Mouse (Mus musculus) heart, embryonic 14.5 days (tissue): ENCODE data around the gene Vps37c. TPM values are rescaled to one million over a fixed set of nuclear protein-coding genes. Genes with fewer than 3 reads are reported as not detected.

Experiments
- ATAC-seq: fragments of 200-750 bp; cut with Nextera tagmentation; 2 replicates; pipeline ENCODE4 v1.8.0; 2017; ENCODE audit warnings: low read depth, moderate TSS enrichment; ENCODE audit not compliant: insufficient number of reproducible peaks, insufficient read depth, low FRiP score
- H3K27ac ChIP-seq, 2 experiments: fragments of 200-500 bp in 1 of 2; fragments of 300-500 bp in 1 of 2; sonication (generic) in 1 of 2; replicated peaks in 1 of 2; 2 replicates each; pipeline ENCODE4 v1.5.1; 2012 to 2014; ENCODE audit warnings: low read depth in 2 of 2, low read length in 2 of 2, control low read depth in 1 of 2, mild to moderate bottlenecking in 1 of 2, mixed read lengths in 1 of 2; ENCODE audit not compliant: control insufficient read depth in 1 of 2, insufficient read depth in 1 of 2
- H3K27me3 ChIP-seq: fragments of 300-500 bp; sonication (generic); 2 replicates; pipeline ENCODE4 v1.6.1; 2014; ENCODE audit warnings: mild to moderate bottlenecking, low read length, control low read depth; ENCODE audit not compliant: control insufficient read depth, insufficient read depth
- H3K36me3 ChIP-seq: fragments of 300-500 bp; sonication (generic); 2 replicates; pipeline ENCODE4 v1.6.1; 2014; ENCODE audit warnings: mild to moderate bottlenecking, control low read depth, low read length, mixed read lengths; ENCODE audit not compliant: control insufficient read depth, insufficient read depth
- H3K4me1 ChIP-seq, 2 experiments: fragments of 200-500 bp in 1 of 2; fragments of 300-500 bp in 1 of 2; sonication (generic) in 1 of 2; 2 replicates each; pipeline ENCODE4 v1.6.1; 2012 to 2014; ENCODE audit warnings: low read length in 2 of 2, control low read depth in 1 of 2, mixed read lengths in 1 of 2; ENCODE audit not compliant: control insufficient read depth in 2 of 2, insufficient read depth in 2 of 2
- H3K4me2 ChIP-seq: fragments of 300-500 bp; sonication (generic); 2 replicates; pipeline ENCODE4 v1.6.1; 2014; ENCODE audit warnings: mild to moderate bottlenecking, low read length
- H3K4me3 ChIP-seq, 2 experiments: fragments of 200-500 bp in 1 of 2; fragments of 300-500 bp in 1 of 2; sonication (generic) in 1 of 2; 2 replicates each; pipeline ENCODE4 v1.5.1; 2012 to 2014; ENCODE audit warnings: low read length in 2 of 2, mild to moderate bottlenecking in 2 of 2, control low read depth in 1 of 2, low read depth in 1 of 2, moderate library complexity in 1 of 2; ENCODE audit not compliant: control insufficient read depth in 1 of 2, insufficient read depth in 1 of 2
- H3K9ac ChIP-seq: fragments of 300-500 bp; sonication (generic); 2 replicates; pipeline ENCODE4 v1.6.1; 2014; ENCODE audit warnings: mild to moderate bottlenecking, low read length
- H3K9me3 ChIP-seq: fragments of 300-500 bp; sonication (generic); 2 replicates; pipeline ENCODE4 v1.6.1; 2016; ENCODE audit warnings: low read length, control low read depth; ENCODE audit not compliant: control insufficient read depth
- WGBS: fragments of 180-500 bp; shearing (Covaris S2); extraction: QIAGEN DNeasy Blood & Tissue Kit; methylation state at CpG from one replicate; pipeline ENCODE4 v1.1.7; 2014; 5-methylcytosine and 5-hydroxymethylcytosine counted together
- polyA plus RNA-seq: library from polyadenylated mRNA; unstranded; fragments of >200 nt; fragmentation: Nextera tagmentation; extraction: Ambion mirVana; gene quantifications from 2 replicates; pipeline ENCODE4 v1.2.1, GENCODE M21; 2014

The Vps37c gene
- 28.4 and 30.0 TPM in 2 replicates for polyA plus RNA-seq

DNA sequence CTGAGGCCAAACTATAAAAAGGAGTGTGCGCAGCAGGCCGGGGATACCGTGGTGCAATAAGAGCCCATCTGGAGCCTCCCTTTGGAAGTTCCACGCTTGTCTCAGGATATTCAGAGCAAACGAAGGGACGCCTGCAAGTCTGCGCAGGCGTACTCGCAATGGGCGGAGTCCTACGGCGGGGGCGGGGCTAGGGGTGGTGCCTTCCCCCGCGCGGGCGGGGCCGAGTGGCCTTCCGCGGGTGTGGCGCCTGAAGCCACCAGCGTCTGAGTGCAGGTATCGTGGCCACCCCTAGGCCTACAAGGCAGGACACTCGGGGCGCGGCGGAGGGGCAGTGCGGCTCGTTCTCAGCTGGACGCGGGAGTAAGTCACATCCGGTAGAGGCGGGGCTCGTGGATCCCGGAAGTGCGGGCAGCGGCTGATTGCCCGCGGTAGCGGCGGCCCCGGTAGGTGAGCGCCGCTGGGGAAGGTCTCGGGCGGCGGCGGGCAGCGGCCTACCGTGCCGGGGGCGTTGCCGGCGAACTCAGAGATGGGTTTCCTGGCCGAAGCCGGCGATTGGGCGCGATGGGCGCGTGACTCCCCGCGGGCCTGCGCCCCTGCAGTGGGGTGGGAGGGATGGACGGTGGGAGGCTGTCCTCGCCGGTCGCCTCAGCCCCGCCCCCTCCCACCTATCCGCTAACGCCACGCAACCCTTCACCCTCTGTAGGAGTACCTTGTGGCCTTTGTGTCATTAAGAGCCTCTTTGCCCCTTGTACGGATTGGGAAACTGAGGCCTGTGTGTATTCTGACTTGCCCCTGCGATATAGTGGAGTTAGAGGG, at the start of gene Vps37c:
TSS of gene Vps37c (plus strand) at position 199 of the 816 bp plus-strand sequence.
- under 1% methylated on average over 71 of the region's 74 CpGs for WGBS
- Histone ChIP-seq H3K27me3 (0 out of 2 replicates have a peak, but pooled peaks cover 4% of the 10 kb centered on the region), H3K4me1 (peaks cover 17 to 35% of the 10 kb centered on the region in 2 experiments), H3K9me3 (no peaks in the 10 kb centered on the region), H3K36me3 (peaks cover 8% of the 10 kb centered on the region), H3K4me2 (peak within 1 kb of the TSS; percentile 82), H3K4me3 (peak within 1 kb of the TSS; percentile 78 to 86), H3K9ac (peak within 1 kb of the TSS; percentile 95), H3K27ac (peak within 1 kb of the TSS; percentile 92 to 97)
- ATAC-seq = peak; percentile 90

GRCm38 (mm10) chr19:10640080-10640479, 48.5 kb upstream of the Vps37c start:
- 3% methylated on average over 5 of the region's 5 CpGs for WGBS
- Histone ChIP-seq H3K36me3 (no peaks in the 10 kb centered on the region), H3K4me3 (no peak overlapping the region), H3K9me3 (no peaks in the 10 kb centered on the region), H3K27me3 (no peaks in the 10 kb centered on the region), H3K4me2 (0 out of 2 replicates have a peak overlapping the region, but pooled peaks have one; percentile 2), H3K27ac (no peak overlapping the region), H3K9ac (no peak overlapping the region), H3K4me1 (peaks cover 2 to 8% of the 10 kb centered on the region in 2 experiments; a peak in 3 of 4 replicates)
- no peak for ATAC-seq

GRCm38 (mm10) chr19:10640589-10641378, 47.8 kb upstream of the Vps37c start:
- ATAC-seq = no peak
- no peaks in the 10 kb centered on the region for H3K9me3 ChIP-seq
- no peaks in the 10 kb centered on the region for H3K36me3 ChIP-seq
- no peak overlapping the region for H3K4me2 ChIP-seq
- H3K9ac ChIP-seq = no peak overlapping the region
- peaks cover 2 to 3% of the 10 kb centered on the region in 2 experiments; a peak in 1 of 4 replicates for H3K4me1 ChIP-seq
- no peak overlapping the region for H3K27ac ChIP-seq
- WGBS = 45% methylated on average over 13 of the region's 13 CpGs
- no peaks in the 10 kb centered on the region for H3K27me3 ChIP-seq
- no peak overlapping the region for H3K4me3 ChIP-seq

GRCm38 (mm10) chr19:10645616-10646015, 42.9 kb upstream of the Vps37c start:
- no peak overlapping the region for H3K9ac ChIP-seq
- 87% methylated on average over 2 of the region's 2 CpGs for WGBS
- H3K27me3 ChIP-seq = no peaks in the 10 kb centered on the region
- H3K9me3 ChIP-seq = no peaks in the 10 kb centered on the region
- H3K4me2 ChIP-seq = no peak overlapping the region
- no peak overlapping the region for H3K27ac ChIP-seq
- no peaks in the 10 kb centered on the region for H3K4me1 ChIP-seq
- H3K36me3 ChIP-seq = no peaks in the 10 kb centered on the region
- no peak for ATAC-seq
- no peak overlapping the region for H3K4me3 ChIP-seq

DNA sequence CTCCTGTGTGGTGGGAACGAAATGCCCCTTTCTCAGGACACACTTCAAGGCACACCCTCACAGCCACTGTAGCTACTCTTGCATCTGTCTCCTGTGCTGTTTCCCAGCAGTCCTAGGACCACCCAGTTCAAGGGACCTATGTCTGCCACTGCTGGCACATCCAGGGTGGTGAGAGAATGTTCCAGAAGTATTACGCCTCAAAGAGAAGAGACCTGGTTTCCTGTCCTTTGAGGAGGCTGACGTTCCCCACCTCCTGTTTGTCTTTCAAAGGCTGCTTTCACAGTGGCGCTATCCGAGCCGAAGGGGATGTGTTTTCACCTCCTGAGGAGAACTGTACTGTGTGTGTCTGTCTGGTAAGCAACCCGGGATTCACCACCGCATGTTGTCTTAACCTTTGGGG, 40.4 kb upstream of the Vps37c start:
- no peak overlapping the region for H3K27ac ChIP-seq
- 75% methylated on average over 8 of the region's 8 CpGs for WGBS
- no peak overlapping the region for H3K4me2 ChIP-seq
- H3K9me3 ChIP-seq = no peaks in the 10 kb centered on the region
- no peak for ATAC-seq
- H3K27me3 ChIP-seq = no peaks in the 10 kb centered on the region
- H3K4me3 ChIP-seq = no peak overlapping the region
- no peaks in the 10 kb centered on the region for H3K36me3 ChIP-seq
- no peak overlapping the region for H3K9ac ChIP-seq
- no peaks in the 10 kb centered on the region for H3K4me1 ChIP-seq

DNA sequence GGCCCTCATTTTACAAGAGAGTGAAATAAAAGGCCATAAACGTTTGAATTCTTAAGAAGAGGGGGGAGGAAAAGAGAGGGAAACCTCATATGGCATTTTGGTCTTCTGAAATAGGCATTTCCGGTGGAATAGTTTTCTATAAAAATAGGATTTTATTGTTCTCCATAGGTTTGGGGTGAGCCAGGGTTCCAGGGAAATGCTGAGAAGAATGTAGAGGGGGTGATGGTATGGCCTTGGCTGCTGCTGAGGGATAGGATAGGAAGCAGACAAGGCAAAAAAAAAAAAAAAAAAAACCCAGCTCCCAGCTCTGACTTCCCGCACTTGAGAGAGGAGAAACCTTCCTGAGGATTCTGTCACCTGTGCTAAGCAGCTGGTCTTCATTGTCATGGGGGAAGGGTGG, 32.5 kb upstream of the Vps37c start:
- Histone ChIP-seq H3K27me3 (no peaks in the 10 kb centered on the region), H3K4me3 (no peak overlapping the region), H3K36me3 (no peaks in the 10 kb centered on the region), H3K27ac (no peak overlapping the region), H3K9ac (no peak overlapping the region), H3K9me3 (no peaks in the 10 kb centered on the region), H3K4me2 (no peak overlapping the region), H3K4me1 (peaks cover 2 to 4% of the 10 kb centered on the region in 2 experiments; a peak in 1 of 4 replicates)
- ATAC-seq = no peak
- 64% methylated on average over 3 of the region's 3 CpGs for WGBS

GRCm38 (mm10) chr19:10657742-10658141, 30.8 kb upstream of the Vps37c start:
- H3K4me2 ChIP-seq = no peak overlapping the region
- ATAC-seq = no peak
- H3K36me3 ChIP-seq = no peaks in the 10 kb centered on the region
- H3K4me3 ChIP-seq = no peak overlapping the region
- H3K4me1 ChIP-seq = peaks cover 2 to 4% of the 10 kb centered on the region in 2 experiments; a peak in 1 of 4 replicates
- H3K9ac ChIP-seq = no peak overlapping the region
- no peaks in the 10 kb centered on the region for H3K27me3 ChIP-seq
- no peaks in the 10 kb centered on the region for H3K9me3 ChIP-seq
- no peak overlapping the region for H3K27ac ChIP-seq
- WGBS = 62% methylated on average over 5 of the region's 5 CpGs
